Mouse (Mus musculus) C2C12 (cell line): ENCODE data around the gene Smim27.

Source experiments
- CEBPB ChIP-seq: IDR thresholded peaks from one replicate; pipeline ENCODE4 v1.6.1; 2011; ENCODE audit warnings: low read depth, mild to moderate bottlenecking, control low read depth, moderate library complexity
- CTCF ChIP-seq: IDR thresholded peaks from one replicate; pipeline ENCODE4 v1.5.1; 2011; ENCODE audit not compliant: control insufficient read depth, insufficient read depth, insufficient read length

DNA sequence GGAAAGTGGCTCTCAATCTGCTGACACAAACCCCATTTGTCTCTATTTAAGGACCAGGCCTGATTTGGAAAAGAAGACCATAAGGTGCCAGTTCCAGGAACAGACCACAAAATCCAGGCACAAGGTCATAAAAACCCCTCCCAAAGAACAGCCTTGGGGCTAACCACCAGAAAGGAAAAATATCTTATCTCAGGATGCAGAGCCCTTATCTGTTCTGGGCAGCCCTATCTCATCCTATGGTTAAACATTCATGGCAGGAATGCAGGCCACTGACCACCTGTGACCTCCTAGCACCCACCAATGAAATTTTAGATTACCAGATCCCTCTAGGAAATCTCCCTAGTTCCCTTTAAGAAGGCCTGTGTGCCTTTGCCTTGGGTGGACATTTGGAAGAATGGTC lies 40.3 kb downstream of the Smim27 start:
- TF ChIP-seq CEBPB (no peak), CTCF (no peak)
